Mouse (Mus musculus) lung, adult 10 weeks (tissue): ENCODE measurements around the gene C130074G19Rik. TPM values are rescaled to one million over a fixed set of nuclear protein-coding genes. Genes with fewer than 3 reads are reported as not detected.

Source experiments
- polyA plus RNA-seq: library from polyadenylated mRNA; stranded (reverse); fragments of 350-450 nt; fragmentation: Illumina TruSeq; extraction: RNeasy Lipid Tissue Mini Kit (QIAGEN cat#74804); gene quantifications from one replicate; pipeline ENCODE4 v1.2.3, GENCODE M21; 2014; ENCODE audit warnings: low read depth, low replicate concordance; ENCODE audit not compliant: insufficient read depth

The C130074G19Rik gene
- 44.7 TPM for polyA plus RNA-seq

GRCm38 (mm10) chr1:184882281-184883268 is at the start of gene C130074G19Rik:
C130074G19Rik (minus strand) TSS chr1:184883218.

GRCm38 (mm10) chr1:184846092-184846750 is 36.8 kb downstream of the C130074G19Rik start, which contains the start of gene Marc2:
Marc2 (minus strand) TSS chr1:184846451.

Other genes starting within 250 kb of the C130074G19Rik start
- gene Hlx, start 150.6 kb downstream of the C130074G19Rik start, polyA plus RNA-seq: 33.3 TPM
- gene Marc1, start 71.9 kb downstream of the C130074G19Rik start, polyA plus RNA-seq: 1.2 TPM
- 187 TPM for gene Marc2, start 36.8 kb downstream of the C130074G19Rik start, polyA plus RNA-seq
- gene Mark1, start 116.4 kb upstream of the C130074G19Rik start, polyA plus RNA-seq: 1.8 TPM